Mouse (Mus musculus): ENCODE data around the gene Tuba4a.

DNA sequence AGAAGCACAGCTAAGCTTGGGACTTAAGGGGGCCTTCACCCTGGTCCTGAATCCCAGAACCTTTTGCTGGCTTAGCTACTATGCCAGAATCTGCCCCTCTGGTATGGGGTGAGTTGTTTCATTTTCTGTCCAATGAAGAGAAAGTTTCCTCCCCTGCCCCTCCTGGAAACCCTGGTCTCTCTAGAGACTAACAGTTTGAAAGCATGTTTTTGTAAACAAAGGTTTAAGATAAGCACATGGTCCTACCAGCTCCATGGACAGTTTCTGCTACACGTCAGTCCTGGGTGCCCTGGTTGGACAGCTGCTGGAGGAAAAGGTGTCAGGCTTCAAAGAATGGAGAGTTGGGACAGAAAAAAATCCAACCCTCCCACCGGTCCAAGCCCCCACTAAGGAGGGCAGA is 29.1 kb downstream of the Tuba4a start:
- TF ChIP-seq CTCF (IDR thresholded peaks at IDR 0.05; ENCODE audit: low read depth, low read length), result no peak
- no peak for TF ChIP-seq EP300 (IDR thresholded peaks at IDR 0.05; ENCODE audit: insufficient read depth, low read depth, low read length)
